Mouse (Mus musculus) heart, embryonic 10.5 days (tissue): ENCODE measurements around the gene Ntmt1. TPM values are rescaled to one million over a fixed set of nuclear protein-coding genes. Genes with fewer than 3 reads are reported as not detected.

Experiments
- DNase-seq: peaks from one replicate; pipeline ENCODE4 v3.0.0-alpha.2; 2017; ENCODE audit warnings: low spot score
- H3K27ac ChIP-seq: fragments of 300-500 bp; sonication (generic); 2 replicates; pipeline ENCODE4 v1.5.1; 2016; ENCODE audit warnings: mild to moderate bottlenecking
- H3K27me3 ChIP-seq: fragments of 300-500 bp; sonication (generic); 2 replicates; pipeline ENCODE4 v1.6.1; 2016; ENCODE audit warnings: mild to moderate bottlenecking; ENCODE audit not compliant: poor library complexity, insufficient read depth, severe bottlenecking
- H3K36me3 ChIP-seq: fragments of 300-500 bp; sonication (generic); 2 replicates; pipeline ENCODE4 v1.6.1; 2016; ENCODE audit warnings: mild to moderate bottlenecking, moderate library complexity
- H3K4me1 ChIP-seq: fragments of 300-500 bp; sonication (generic); 2 replicates; pipeline ENCODE4 v1.6.1; 2016; ENCODE audit warnings: mild to moderate bottlenecking
- H3K4me3 ChIP-seq: fragments of 300-500 bp; sonication (generic); 2 replicates; pipeline ENCODE4 v1.5.1; 2016; ENCODE audit warnings: mild to moderate bottlenecking, moderate library complexity
- H3K9me3 ChIP-seq: fragments of 300-500 bp; sonication (generic); 2 replicates; pipeline ENCODE4 v1.6.1; 2016; ENCODE audit warnings: mild to moderate bottlenecking, moderate library complexity
- WGBS: fragments of 180-500 bp; shearing (Covaris S2); methylation state at CpG from one replicate; pipeline ENCODE4 v1.1.7; 2016; 5-methylcytosine and 5-hydroxymethylcytosine counted together
- polyA plus RNA-seq: library from polyadenylated mRNA; unstranded; fragments of >200 nt; fragmentation: Nextera tagmentation; extraction: Ambion mirVana; gene quantifications from 2 replicates; pipeline ENCODE4 v1.2.1, GENCODE M21; 2016

The Ntmt1 gene
- polyA plus RNA-seq, 1 experiment from 2014 or later, result 116 TPM

- peak overlapping the region; percentile 87 for H3K27ac ChIP-seq
- peaks cover 27% of the 10 kb centered on the region for H3K27me3 ChIP-seq
- H3K4me1 ChIP-seq, result peaks cover 32% of the 10 kb centered on the region
- 6% methylated on average over 48 of the region's 48 CpGs for WGBS
- peak overlapping the region; percentile 57 for H3K4me3 ChIP-seq
- no peaks in the 10 kb centered on the region for H3K9me3 ChIP-seq
- no peaks in the 10 kb centered on the region for H3K36me3 ChIP-seq
- DNase-seq, result peak; percentile 94
These were observed 13.2 kb upstream of the Ntmt1 start for GRCm38 (mm10) chr2:30794179-30795108.

- peaks cover 32% of the 10 kb centered on the region for H3K4me1 ChIP-seq
- H3K4me3 ChIP-seq, result peak overlapping the region; percentile 57
- peak overlapping the region; percentile 87; the same call in 1 of the 2 replicates for H3K27ac ChIP-seq
- no peaks in the 10 kb centered on the region for H3K36me3 ChIP-seq
- peaks cover 36% of the 10 kb centered on the region for H3K27me3 ChIP-seq
- H3K9me3 ChIP-seq, result no peaks in the 10 kb centered on the region
- no peak for DNase-seq
- 72% methylated on average over 7 of the region's 7 CpGs for WGBS
These were observed 12.2 kb upstream of the Ntmt1 start for GRCm38 (mm10) chr2:30795271-30795888.

- Histone ChIP-seq H3K27ac (peak overlapping the region; percentile 87), H3K4me1 (peaks cover 29% of the 10 kb centered on the region), H3K9me3 (no peaks in the 10 kb centered on the region), H3K4me3 (peak overlapping the region; percentile 45), H3K27me3 (peaks cover 41% of the 10 kb centered on the region), H3K36me3 (no peaks in the 10 kb centered on the region)
- DNase-seq, result no peak
- 69% methylated on average over 5 of the region's 5 CpGs for WGBS
These were observed 11.7 kb upstream of the Ntmt1 start for GRCm38 (mm10) chr2:30795889-30796275.

GRCm38 (mm10) chr2:30796382-30796781 is 11.2 kb upstream of the Ntmt1 start:
- peaks cover 46% of the 10 kb centered on the region for H3K27me3 ChIP-seq
- 4% methylated on average over 11 of the region's 11 CpGs for WGBS
- peaks cover 32% of the 10 kb centered on the region for H3K4me1 ChIP-seq
- H3K36me3 ChIP-seq, result no peaks in the 10 kb centered on the region
- no peaks in the 10 kb centered on the region for H3K9me3 ChIP-seq
- peak; percentile 92 for DNase-seq
- peak overlapping the region; percentile 87 for H3K27ac ChIP-seq
- peak overlapping the region; percentile 45 for H3K4me3 ChIP-seq

GRCm38 (mm10) chr2:30799456-30799855 is 8.2 kb upstream of the Ntmt1 start:
- DNase-seq, result no peak
- H3K27me3 ChIP-seq, result peaks cover 72% of the 10 kb centered on the region

GRCm38 (mm10) chr2:30800671-30801066 is 7.0 kb upstream of the Ntmt1 start:
- Histone ChIP-seq H3K36me3 (no peaks in the 10 kb centered on the region), H3K4me3 (peak overlapping the region; percentile 72), H3K9me3 (no peaks in the 10 kb centered on the region), H3K27me3 (peaks cover 71% of the 10 kb centered on the region), H3K4me1 (peaks cover 26% of the 10 kb centered on the region), H3K27ac (peak overlapping the region; percentile 87)
- WGBS, result 34% methylated on average over 7 of the region's 7 CpGs
- DNase-seq, result no peak

More at GRCm38 (mm10) chr2:30799456-30799855, 8.2 kb upstream of the Ntmt1 start:
- Histone ChIP-seq H3K4me3 (no peak overlapping the region), H3K4me1 (peaks cover 33% of the 10 kb centered on the region), H3K36me3 (no peaks in the 10 kb centered on the region), H3K9me3 (no peaks in the 10 kb centered on the region), H3K27ac (no peak overlapping the region)
- WGBS, result 70% methylated on average over 3 of the region's 3 CpGs

GRCm38 (mm10) chr2:30801067-30801852 is 6.4 kb upstream of the Ntmt1 start:
- DNase-seq, result no peak
- Histone ChIP-seq H3K4me3 (peak overlapping the region; percentile 72), H3K9me3 (no peaks in the 10 kb centered on the region), H3K27me3 (peaks cover 68% of the 10 kb centered on the region), H3K4me1 (peaks cover 20% of the 10 kb centered on the region), H3K36me3 (no peaks in the 10 kb centered on the region), H3K27ac (peak overlapping the region; percentile 87)
- under 1% methylated on average over 77 of the region's 77 CpGs for WGBS

- Histone ChIP-seq H3K4me1 (peaks cover 15% of the 10 kb centered on the region), H3K4me3 (no peak within 1 kb of the TSS), H3K36me3 (no peaks in the 10 kb centered on the region), H3K27ac (no peak within 1 kb of the TSS), H3K9me3 (no peaks in the 10 kb centered on the region), H3K27me3 (peaks cover 53% of the 10 kb centered on the region)
- DNase-seq, result no peak
- 76% methylated on average over 3 of the region's 3 CpGs for WGBS
These were observed 4.0 kb upstream of the Ntmt1 start, which contains the start of gene 1700001O22Rik for GRCm38 (mm10) chr2:30803604-30804003. Gene 1700001O22Rik (minus strand): TSS chr2:30803661.

- Histone ChIP-seq H3K9me3 (no peaks in the 10 kb centered on the region), H3K4me3 (no peak overlapping the region), H3K4me1 (peaks cover 29% of the 10 kb centered on the region), H3K27ac (no peak overlapping the region), H3K36me3 (peaks cover 7% of the 10 kb centered on the region), H3K27me3 (peaks cover 30% of the 10 kb centered on the region)
- no peak for DNase-seq
- 96% methylated on average over 2 of the region's 2 CpGs for WGBS
These were observed 1.6 kb upstream of the Ntmt1 start for GRCm38 (mm10) chr2:30805983-30806382.

- Histone ChIP-seq H3K36me3 (peaks cover 16% of the 10 kb centered on the region), H3K27ac (peak overlapping the region; percentile 93), H3K4me1 (peaks cover 21% of the 10 kb centered on the region), H3K4me3 (peak overlapping the region; percentile 75), H3K27me3 (peaks cover 17% of the 10 kb centered on the region), H3K9me3 (no peaks in the 10 kb centered on the region)
- DNase-seq, result no peak
- WGBS, result 8% methylated on average over 28 of the region's 28 CpGs
These were observed 429 bp upstream of the Ntmt1 start for GRCm38 (mm10) chr2:30807147-30807647.

- Histone ChIP-seq H3K4me1 (peaks cover 21% of the 10 kb centered on the region), H3K4me3 (peak overlapping the region; percentile 75), H3K9me3 (no peaks in the 10 kb centered on the region), H3K27me3 (peaks cover 7% of the 10 kb centered on the region), H3K27ac (peak overlapping the region; percentile 93), H3K36me3 (peaks cover 26% of the 10 kb centered on the region)
- DNase-seq, result no peak
- 4% methylated on average over 10 of the region's 10 CpGs for WGBS
These were observed 650 bp downstream of the Ntmt1 start for GRCm38 (mm10) chr2:30808296-30808655.

- Histone ChIP-seq H3K4me3 (no peak overlapping the region), H3K27ac (no peak overlapping the region), H3K27me3 (no peaks in the 10 kb centered on the region; the same call in 1 of the 2 replicates), H3K36me3 (peaks cover 39% of the 10 kb centered on the region), H3K4me1 (peaks cover 21% of the 10 kb centered on the region), H3K9me3 (no peaks in the 10 kb centered on the region)
- no peak for DNase-seq
- WGBS, result 85% methylated on average over 5 of the region's 5 CpGs
These were observed 1.9 kb downstream of the Ntmt1 start for GRCm38 (mm10) chr2:30809503-30809902.
